Mouse (Mus musculus) naive thymus-derived CD4-positive, alpha-beta T cell, adult 5 months (primary cell): Measurements from ENCODE around the gene Brd3os. TPM values are rescaled to one million over a fixed set of nuclear protein-coding genes. Genes with fewer than 3 reads are reported as not detected.

Source experiments
- polyA plus RNA-seq: library from polyadenylated mRNA; unstranded; fragments of 100-300 nt; shearing (Covaris generic); gene quantifications from one replicate; pipeline ENCODE4 v1.2.1, GENCODE M21; 2017

The Brd3os gene
- not detected for polyA plus RNA-seq

DNA sequence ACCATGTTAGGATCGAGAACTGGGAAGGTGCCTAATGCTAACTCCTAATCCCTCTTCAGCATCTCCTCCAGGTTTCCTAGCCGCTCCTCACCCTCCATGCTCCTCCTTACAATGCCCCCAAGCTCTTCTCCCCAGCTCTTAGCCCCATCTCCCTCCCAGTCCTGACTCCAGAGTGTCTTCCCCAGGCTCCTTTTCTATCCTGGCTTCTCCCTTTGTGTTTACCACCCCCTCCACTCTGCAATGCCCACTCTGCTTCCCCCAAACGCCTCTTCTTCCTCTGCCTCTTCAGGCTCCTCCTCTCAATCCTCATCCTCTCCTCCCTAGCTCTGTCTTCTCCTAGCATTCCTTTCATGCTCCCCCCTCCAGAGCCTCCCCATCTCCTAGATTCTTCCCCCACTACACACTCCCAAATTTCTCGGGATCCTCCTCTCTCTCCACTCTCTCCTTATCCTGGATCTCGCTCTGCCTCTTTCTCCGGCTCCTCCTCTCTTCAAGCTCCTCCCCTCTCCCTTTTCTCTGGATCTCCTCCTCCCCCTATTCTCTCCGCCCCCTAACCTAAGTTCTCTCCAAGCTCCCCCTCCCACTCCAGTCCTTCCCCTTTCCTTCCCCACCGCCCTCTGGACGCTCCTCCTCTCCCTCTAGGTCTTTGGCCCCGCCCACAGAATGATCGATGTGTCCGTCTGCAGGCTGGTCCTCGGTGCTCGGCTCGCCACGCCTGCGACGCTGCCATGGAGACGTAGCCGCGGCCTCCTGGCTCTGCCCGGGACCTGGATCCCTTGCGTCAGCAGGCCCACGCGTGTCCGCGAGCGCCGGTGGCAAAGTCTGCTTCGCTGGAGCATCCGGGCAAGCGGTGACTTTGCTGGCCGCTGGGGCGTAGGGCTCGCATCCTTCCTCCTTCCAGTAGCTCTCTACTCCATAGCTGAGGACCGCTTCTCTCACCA is at the start of gene Brd3os:
TSS of gene Brd3os (plus strand) at position 558 of the 941 bp plus-strand sequence.

DNA sequence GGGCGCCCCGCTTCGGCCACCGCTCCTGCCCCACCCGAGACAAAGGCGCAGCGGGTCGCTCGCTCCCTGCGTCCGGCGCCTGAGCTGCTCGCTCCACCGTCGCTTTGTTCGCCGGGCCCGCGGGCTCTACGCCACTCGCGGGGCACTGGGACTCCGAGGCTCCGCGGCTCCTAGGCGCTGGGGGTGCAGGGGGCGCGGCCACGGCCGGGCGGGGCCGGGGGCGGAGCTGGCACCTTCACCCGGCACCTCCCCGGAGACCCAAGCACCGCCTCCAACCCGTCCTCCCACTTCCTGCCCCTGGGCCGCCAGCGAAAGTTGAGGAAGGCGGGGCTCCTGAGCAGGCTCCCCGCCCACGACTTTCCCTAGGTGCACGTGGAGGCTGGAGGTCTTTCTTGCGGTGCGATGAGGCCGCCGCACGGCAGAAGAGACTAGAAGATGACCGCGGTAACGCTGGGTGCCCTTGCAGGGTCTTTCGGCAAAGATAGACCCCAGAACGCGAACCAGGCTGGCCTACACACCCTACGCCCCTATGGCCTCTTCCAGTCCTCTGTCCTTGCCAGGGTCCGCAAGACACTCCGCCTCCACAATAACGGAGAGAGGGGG is 15.2 kb upstream of the Brd3os start, which contains the start of gene Vav2:
TSS of gene Vav2 (minus strand) at position 179 of the 603 bp plus-strand sequence.

Other genes with a start within 250 kb of the Brd3os start
- gene Sardh, start 194.0 kb upstream of the Brd3os start, polyA plus RNA-seq, result 0.12 TPM
- 5.1 TPM for gene Vav2, start 15.3 kb upstream of the Brd3os start, polyA plus RNA-seq
- 36.3 TPM for gene Brd3, start 65.3 kb downstream of the Brd3os start, polyA plus RNA-seq
- 36.4 TPM for gene Wdr5, start 72.8 kb downstream of the Brd3os start, polyA plus RNA-seq
- 7.1 TPM for gene Rxra, start 234.1 kb downstream of the Brd3os start, polyA plus RNA-seq